Mouse (Mus musculus): Measurements from ENCODE around the gene Tbcb.

GRCm38 (mm10) chr7:30279951-30280669 lies 48.0 kb upstream of the Tbcb start, which contains the start of the genes Thap8 and Wdr62:
- peak; percentile 60; the same call in 1 of the 2 replicates for TF ChIP-seq POLR2A (IDR thresholded peaks at IDR 0.05; ENCODE audit: borderline replicate concordance, control insufficient read depth, low read depth, low read length)
- no peak for TF ChIP-seq CTCF (IDR thresholded peaks at IDR 0.05; ENCODE audit: control insufficient read depth, insufficient read depth, low read length)
